Mouse (Mus musculus) liver, adult 2 months (tissue): ENCODE data around the gene E030018B13Rik. TPM values are rescaled to one million over a fixed set of nuclear protein-coding genes. Genes with fewer than 3 reads are reported as not detected.
A peak's percentile ranks its signal among the peaks of the same experiment; 100 is the strongest.

Source experiments
- DNase-seq: peaks from one replicate; pipeline ENCODE4 v3.0.0-alpha.2; 2011; ENCODE audit warnings: low read depth, low spot score; ENCODE audit errors: extremely low read depth
- H3K27ac ChIP-seq: fragments of 200-500 bp; replicated peaks from 2 replicates; pipeline ENCODE4 v1.5.1; 2012; ENCODE audit warnings: low read depth, mild to moderate bottlenecking, control low read depth, inconsistent platforms, low read length; ENCODE audit not compliant: insufficient read depth
- H3K27me3 ChIP-seq: fragments of 200-500 bp; 2 replicates; pipeline ENCODE4 v1.6.1; 2012; ENCODE audit warnings: mild to moderate bottlenecking, moderate library complexity, low read length, inconsistent platforms; ENCODE audit not compliant: control insufficient read depth, insufficient read depth
- H3K36me3 ChIP-seq: fragments of 200-500 bp; 2 replicates; pipeline ENCODE4 v1.6.1; 2012; ENCODE audit warnings: low read length, inconsistent platforms; ENCODE audit not compliant: control insufficient read depth, insufficient read depth
- H3K4me1 ChIP-seq: fragments of 200-500 bp; 2 replicates; pipeline ENCODE4 v1.6.1; 2011; ENCODE audit warnings: low read length; ENCODE audit not compliant: control insufficient read depth, insufficient read depth
- H3K4me3 ChIP-seq: fragments of 200-500 bp; 2 replicates; pipeline ENCODE4 v1.5.1; 2011; ENCODE audit warnings: low read depth, mild to moderate bottlenecking, control low read depth, low read length, moderate library complexity; ENCODE audit not compliant: insufficient read depth
- H3K79me2 ChIP-seq: fragments of 200-500 bp; 2 replicates; pipeline ENCODE4 v1.6.1; 2012; ENCODE audit warnings: inconsistent platforms, mild to moderate bottlenecking, low read length, moderate library complexity; ENCODE audit not compliant: control insufficient read depth, insufficient read depth
- H3K9ac ChIP-seq: fragments of 200-500 bp; 2 replicates; pipeline ENCODE4 v1.6.1; 2012; ENCODE audit warnings: low read depth, mild to moderate bottlenecking, control low read depth, inconsistent platforms, low read length
- CTCF ChIP-seq: fragments of 200-500 bp; IDR thresholded peaks from 2 replicates; pipeline ENCODE4 v1.5.1; 2011; ENCODE audit warnings: low read depth, low read length, control low read depth
- POLR2A ChIP-seq: fragments of 200-500 bp; IDR thresholded peaks from 2 replicates; pipeline ENCODE4 v1.6.1; 2011; ENCODE audit warnings: low read length, control low read depth; ENCODE audit not compliant: insufficient read depth; ENCODE audit errors: extremely low read depth
- WGBS: fragments of 180-500 bp; shearing (Covaris S2); methylation state at CpG from one replicate; pipeline ENCODE4 v1.1.7; 2018; 5-methylcytosine and 5-hydroxymethylcytosine counted together
- polyA plus RNA-seq: library from polyadenylated mRNA; depleted of rRNA; stranded (reverse); fragments of >200 nt; gene quantifications from 2 replicates; pipeline ENCODE4 v1.2.3, GENCODE M21; 2012
- total RNA-seq: library from RNA; depleted of rRNA; stranded (reverse); fragments of >200 nt; gene quantifications from 2 replicates; pipeline ENCODE4 v1.2.3, GENCODE M21; 2014

Gene E030018B13Rik
- total and polyA plus RNA-seq, 2 experiments = 0.09 TPM; not detected in 1

DNA sequence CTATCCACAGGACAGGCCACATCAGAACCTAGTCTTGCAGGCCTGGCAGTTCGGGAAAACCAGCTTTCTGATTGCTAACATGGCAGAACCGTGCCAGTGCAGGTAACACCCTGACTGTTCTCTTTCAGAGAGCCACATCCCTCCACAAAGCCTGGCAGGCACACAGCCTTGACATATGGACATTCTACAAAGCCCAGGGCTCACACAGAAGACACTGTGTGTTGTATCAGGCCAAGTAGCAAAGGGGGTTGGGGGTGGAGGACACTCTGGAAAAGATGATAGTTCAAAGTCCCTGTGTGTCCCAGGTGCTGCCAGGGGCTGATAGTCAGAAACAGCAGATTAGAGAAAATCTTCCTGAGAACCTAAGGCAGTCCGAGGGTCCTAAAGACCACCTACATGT lies 9.8 kb downstream of the E030018B13Rik start:
- 25% methylated on average over 3 of the region's 3 CpGs for WGBS
- H3K4me1 ChIP-seq = peaks cover 43% of the 10 kb centered on the region
- H3K27ac ChIP-seq = peak overlapping the region; percentile 97
- peak; percentile 78 for DNase-seq
- H3K27me3 ChIP-seq = no peaks in the 10 kb centered on the region
- peaks cover 47% of the 10 kb centered on the region; the same call in 1 of the 2 replicates for H3K79me2 ChIP-seq
- H3K9ac ChIP-seq = peak overlapping the region; percentile 60
- no peak overlapping the region for H3K4me3 ChIP-seq
- no peaks in the 10 kb centered on the region for H3K36me3 ChIP-seq
- TF ChIP-seq CTCF (no peak), POLR2A (no peak)

DNA sequence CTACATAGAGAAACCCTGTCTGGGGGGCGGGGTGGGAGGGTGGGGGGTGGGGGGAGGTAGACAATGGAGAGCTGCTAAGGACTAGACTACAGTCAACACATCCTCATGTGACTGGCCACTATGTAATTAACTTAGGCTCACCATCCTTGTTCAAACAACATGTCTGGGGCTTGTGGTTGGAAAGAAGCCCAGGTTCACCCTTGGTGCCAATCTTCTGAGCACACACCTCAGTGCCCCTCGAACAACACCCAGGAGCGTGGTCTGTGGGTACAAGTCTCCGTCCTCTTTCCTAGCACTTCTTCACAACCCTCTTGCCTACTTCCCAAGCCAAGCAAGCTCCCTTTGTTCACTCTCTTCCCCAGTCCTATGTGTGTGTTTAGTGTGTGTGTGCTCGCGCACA lies 10.5 kb downstream of the E030018B13Rik start:
- Histone ChIP-seq H3K4me3 (no peak overlapping the region), H3K4me1 (peaks cover 45% of the 10 kb centered on the region), H3K9ac (no peak overlapping the region), H3K27me3 (no peaks in the 10 kb centered on the region), H3K36me3 (no peaks in the 10 kb centered on the region), H3K27ac (peak overlapping the region; percentile 32), H3K79me2 (peaks cover 47% of the 10 kb centered on the region; the same call in 1 of the 2 replicates)
- WGBS = 64% methylated on average over 6 of the region's 6 CpGs
- DNase-seq = peak; percentile 79
- TF ChIP-seq CTCF (no peak), POLR2A (0 out of 2 replicates have a peak, but pooled peaks have one; percentile 26)

DNA sequence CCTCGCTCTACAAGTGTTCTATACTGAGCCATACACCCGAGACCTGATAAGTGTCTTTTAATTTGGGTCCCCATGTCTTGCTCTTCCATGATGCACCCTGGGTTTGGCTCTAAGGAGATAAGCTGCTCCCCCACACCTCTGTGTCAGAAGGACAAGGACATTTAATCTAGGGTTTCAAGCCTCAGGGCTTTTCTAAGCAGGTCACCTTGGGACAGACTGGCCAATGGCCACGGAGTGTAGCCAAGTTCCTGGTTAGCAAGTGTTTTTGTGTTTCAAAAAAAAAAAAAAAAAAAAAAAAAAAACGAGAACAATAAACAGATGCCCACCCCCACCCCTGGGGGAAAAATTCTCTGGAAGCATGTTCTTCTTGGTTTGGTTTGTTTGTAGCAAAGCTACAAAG lies 12.4 kb downstream of the E030018B13Rik start:
- peak; percentile 86 for DNase-seq
- H3K36me3 ChIP-seq = no peaks in the 10 kb centered on the region
- TF ChIP-seq POLR2A = no peak

DNA sequence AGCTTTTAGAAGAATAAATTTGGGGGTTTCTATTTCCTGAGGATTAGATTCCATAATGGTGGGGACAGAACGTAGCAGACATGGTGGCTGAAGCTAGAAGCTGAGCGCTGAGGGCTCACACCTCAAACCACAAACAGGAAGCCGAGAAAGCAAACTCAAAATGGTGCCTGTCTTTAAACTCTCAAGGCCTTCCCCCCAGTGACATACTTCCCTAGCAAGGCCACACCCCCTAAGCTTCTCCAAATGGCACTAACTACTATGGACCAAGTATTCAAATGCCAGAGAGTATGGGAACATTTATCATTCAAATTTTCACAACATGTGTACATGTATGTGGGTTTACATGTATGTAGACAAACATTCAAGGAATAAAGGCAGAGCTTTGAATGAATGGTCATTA lies 13.5 kb downstream of the E030018B13Rik start:
- 96% methylated on average over 3 of the region's 3 CpGs for WGBS
- Histone ChIP-seq H3K9ac (no peak overlapping the region), H3K4me3 (no peak overlapping the region), H3K27ac (peak overlapping the region; percentile 62; the same call in 1 of the 2 replicates), H3K27me3 (no peaks in the 10 kb centered on the region), H3K79me2 (peaks cover 46% of the 10 kb centered on the region), H3K36me3 (no peaks in the 10 kb centered on the region), H3K4me1 (peaks cover 45% of the 10 kb centered on the region)
- TF ChIP-seq POLR2A (no peak), CTCF (no peak)
- DNase-seq = peak; percentile 26

More for the DNA sequence above, 12.4 kb downstream of the E030018B13Rik start:
- Histone ChIP-seq H3K4me1 (peaks cover 40% of the 10 kb centered on the region), H3K79me2 (peaks cover 40% of the 10 kb centered on the region; the same call in 1 of the 2 replicates), H3K27ac (peak overlapping the region; percentile 62), H3K9ac (peak overlapping the region; percentile 46; the same call in 1 of the 2 replicates), H3K27me3 (no peaks in the 10 kb centered on the region), H3K4me3 (no peak overlapping the region)
- WGBS = 20% methylated on average over 4 of the region's 4 CpGs

DNA sequence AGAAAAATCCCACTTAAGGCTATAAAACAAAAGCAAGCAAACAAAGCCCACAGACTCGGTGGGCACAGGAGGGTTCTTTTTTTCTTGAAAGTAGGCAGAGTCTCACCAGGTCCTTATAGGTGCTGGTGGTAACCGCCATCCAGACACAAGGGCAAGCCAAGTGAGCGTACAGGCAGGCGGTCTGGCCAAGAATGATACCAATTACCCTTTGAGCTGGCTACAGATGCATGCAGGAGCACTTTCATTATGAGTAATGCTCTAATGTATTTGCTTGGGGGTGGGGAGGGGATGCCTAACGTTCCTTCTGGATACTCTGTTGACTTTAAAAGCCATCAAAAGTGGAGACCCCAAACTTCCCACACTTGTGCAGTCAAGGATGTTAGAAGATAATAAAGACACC lies 14.1 kb downstream of the E030018B13Rik start:
- no peak for TF ChIP-seq POLR2A
- H3K9ac ChIP-seq = no peak overlapping the region
- WGBS = 76% methylated on average over 5 of the region's 5 CpGs
- 0 out of 2 replicates have a peak overlapping the region, but pooled peaks have one; percentile 22 for H3K27ac ChIP-seq
- DNase-seq = peak; percentile 28
- H3K79me2 ChIP-seq = peaks cover 52% of the 10 kb centered on the region
- no peaks in the 10 kb centered on the region for H3K36me3 ChIP-seq
- H3K4me1 ChIP-seq = peaks cover 46% of the 10 kb centered on the region
- H3K27me3 ChIP-seq = no peaks in the 10 kb centered on the region
- no peak overlapping the region for H3K4me3 ChIP-seq

DNA sequence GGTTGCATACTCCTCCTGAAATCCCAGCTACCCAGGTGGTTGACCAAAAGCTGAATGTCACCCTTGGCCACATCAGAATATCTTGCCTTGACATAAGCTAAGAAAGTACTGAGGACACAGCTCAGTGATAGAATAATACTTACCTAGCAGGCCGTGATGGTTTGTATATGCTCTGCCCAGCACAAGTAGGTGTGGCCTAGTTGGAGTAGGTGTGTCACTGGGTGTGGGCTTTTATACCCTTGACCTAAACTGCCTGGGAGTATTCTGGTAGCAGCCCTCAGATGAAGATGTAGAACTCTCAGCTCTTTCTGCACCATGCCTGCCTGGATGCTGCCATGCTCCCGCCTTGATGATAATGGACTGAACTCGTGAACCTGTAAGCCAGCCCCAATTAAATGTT lies 15.8 kb downstream of the E030018B13Rik start:
- no peak overlapping the region for H3K27ac ChIP-seq

More for the DNA sequence above, 15.8 kb downstream of the E030018B13Rik start:
- Histone ChIP-seq H3K36me3 (no peaks in the 10 kb centered on the region), H3K9ac (no peak overlapping the region), H3K4me3 (no peak overlapping the region), H3K79me2 (peaks cover 46% of the 10 kb centered on the region), H3K4me1 (peaks cover 31% of the 10 kb centered on the region), H3K27me3 (no peaks in the 10 kb centered on the region)
- TF ChIP-seq CTCF = no peak
- no peak for TF ChIP-seq POLR2A
- WGBS = 86% methylated on average over 3 of the region's 3 CpGs
- peak; percentile 13 for DNase-seq
